Mouse (Mus musculus): ENCODE results near the gene Ado. TPM values are rescaled to one million over a fixed set of nuclear protein-coding genes. Genes with fewer than 3 reads are reported as not detected.

The Ado gene
- polyA plus RNA-seq, 1 experiment, result 39.3 TPM

- TF ChIP-seq POLR2A (IDR thresholded peaks at IDR 0.05; ENCODE audit: borderline replicate concordance, insufficient read depth, low read length), result no peak
- no peak for TF ChIP-seq CTCF (IDR thresholded peaks at IDR 0.05; ENCODE audit: borderline replicate concordance, insufficient read depth, low read depth, low read length)
- Histone ChIP-seq H3K4me3 (replicated peaks; ENCODE audit: insufficient read depth, low read depth, low read length) (no peak overlapping the region), H3K27me3 (ENCODE audit: control insufficient read depth, insufficient read depth, low read length) (no peaks in the 10 kb centered on the region), H3K27ac (ENCODE audit: insufficient read depth, low read length) (no peak overlapping the region), H3K4me1 (ENCODE audit: control insufficient read depth, insufficient read depth, low read length) (no peaks in the 10 kb centered on the region)
- WGBS, result 66% methylated on average over 7 of the region's 7 CpGs
- DNase-seq, result no peak
Observed at GRCm38 (mm10) chr10:67569539-67569938, 20.8 kb upstream of the Ado start.

DNA sequence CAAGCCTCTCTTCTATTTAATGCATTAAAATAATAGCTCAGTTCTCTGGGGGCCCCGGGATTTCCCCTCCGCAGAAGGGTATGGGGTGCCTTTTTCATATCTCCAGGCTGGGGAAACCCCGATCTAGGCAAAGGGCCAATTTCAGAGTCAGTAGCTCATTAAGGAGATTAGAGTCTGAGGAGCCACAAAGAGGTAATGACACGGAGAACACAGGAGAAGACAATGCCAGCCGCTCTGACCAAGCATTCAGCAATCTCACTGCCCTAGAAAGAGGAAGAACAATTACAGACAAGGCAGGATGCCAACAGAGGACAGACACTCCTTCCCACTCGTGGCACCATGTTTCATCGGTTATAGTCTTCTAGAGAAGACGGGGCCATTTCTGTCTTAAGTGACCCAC lies 17.3 kb upstream of the Ado start:
- no peak for DNase-seq
- H3K27me3 ChIP-seq (ENCODE audit: control insufficient read depth, insufficient read depth, low read length), result no peaks in the 10 kb centered on the region
- TF ChIP-seq CTCF (IDR thresholded peaks at IDR 0.05; ENCODE audit: borderline replicate concordance, insufficient read depth, low read depth, low read length), result no peak
- TF ChIP-seq POLR2A (IDR thresholded peaks at IDR 0.05; ENCODE audit: borderline replicate concordance, insufficient read depth, low read length), result no peak
- H3K4me1 ChIP-seq (ENCODE audit: control insufficient read depth, insufficient read depth, low read length), result no peaks in the 10 kb centered on the region
- 18% methylated on average over 8 of the region's 8 CpGs for WGBS
- H3K4me3 ChIP-seq (replicated peaks; ENCODE audit: insufficient read depth, low read depth, low read length), result no peak overlapping the region
- H3K27ac ChIP-seq (ENCODE audit: insufficient read depth, low read length), result no peak overlapping the region

GRCm38 (mm10) chr10:67564509-67564908 lies 15.8 kb upstream of the Ado start:
- Histone ChIP-seq H3K4me3 (replicated peaks; ENCODE audit: insufficient read depth, low read depth, low read length) (no peak overlapping the region), H3K4me1 (ENCODE audit: control insufficient read depth, insufficient read depth, low read length) (no peaks in the 10 kb centered on the region), H3K27me3 (ENCODE audit: control insufficient read depth, insufficient read depth, low read length) (no peaks in the 10 kb centered on the region), H3K27ac (ENCODE audit: insufficient read depth, low read length) (no peak overlapping the region)
- DNase-seq, result no peak
- 92% methylated on average over 7 of the region's 7 CpGs for WGBS
- no peak for TF ChIP-seq CTCF (IDR thresholded peaks at IDR 0.05; ENCODE audit: borderline replicate concordance, insufficient read depth, low read depth, low read length)

DNA sequence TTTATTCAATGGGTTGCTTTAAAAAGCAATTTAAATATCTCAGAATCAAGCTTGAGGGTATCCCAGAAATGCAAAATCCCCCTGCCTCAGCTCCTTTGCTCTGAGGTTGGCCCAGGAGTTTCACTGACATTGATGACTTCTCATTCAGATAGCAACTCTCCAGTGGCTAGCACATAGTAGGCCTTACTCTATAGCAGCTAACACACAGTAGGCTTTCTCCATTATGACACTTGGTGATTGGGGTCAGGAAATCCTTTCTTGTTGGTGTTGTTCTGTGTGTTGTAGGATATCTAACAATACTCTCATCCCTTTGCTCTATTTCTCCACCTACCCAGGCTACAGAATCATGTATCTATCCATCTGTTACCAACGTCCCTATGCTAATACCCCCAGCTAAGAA lies 12.4 kb upstream of the Ado start:
- no peak for DNase-seq
- TF ChIP-seq POLR2A (IDR thresholded peaks at IDR 0.05; ENCODE audit: borderline replicate concordance, insufficient read depth, low read length), result no peak
- TF ChIP-seq CTCF (IDR thresholded peaks at IDR 0.05; ENCODE audit: borderline replicate concordance, insufficient read depth, low read depth, low read length), result no peak
- Histone ChIP-seq H3K4me1 (ENCODE audit: control insufficient read depth, insufficient read depth, low read length) (no peaks in the 10 kb centered on the region), H3K27me3 (ENCODE audit: control insufficient read depth, insufficient read depth, low read length) (no peaks in the 10 kb centered on the region), H3K4me3 (replicated peaks; ENCODE audit: insufficient read depth, low read depth, low read length) (no peak overlapping the region), H3K27ac (ENCODE audit: insufficient read depth, low read length) (no peak overlapping the region)
- WGBS, result 67% methylated on average over 1 of the region's 1 CpGs

DNA sequence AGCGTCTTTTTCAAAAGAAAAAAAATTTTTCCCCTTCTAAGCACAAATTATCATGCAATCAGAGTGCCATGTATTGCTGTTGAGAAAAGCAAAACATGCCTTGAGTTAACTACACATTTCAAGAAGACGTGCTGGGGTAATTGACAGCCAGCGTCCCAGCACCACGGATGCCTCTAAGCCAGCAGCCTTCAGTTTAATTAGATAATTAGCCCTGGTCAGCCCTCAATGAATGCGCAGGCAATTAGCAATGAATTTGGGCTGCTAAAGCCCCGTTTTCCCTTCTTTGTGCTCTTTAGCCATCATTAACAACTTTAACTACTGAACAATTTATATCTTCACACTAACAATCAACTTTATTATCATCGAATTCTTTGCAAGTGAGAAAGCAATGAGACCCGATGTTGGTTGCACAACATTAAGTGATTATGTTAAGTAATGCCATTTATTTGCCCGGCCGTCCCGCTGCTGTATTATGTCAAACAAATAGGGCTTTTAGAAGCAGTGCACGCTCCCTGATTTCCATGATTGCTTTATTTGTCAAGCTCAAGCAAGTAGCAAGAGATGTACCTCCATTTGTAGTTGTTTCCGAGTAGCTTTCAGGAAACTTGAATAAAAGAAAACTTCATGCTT lies 11.1 kb upstream of the Ado start:
- DNase-seq, result no peak
- 51% methylated on average over 13 of the region's 13 CpGs for WGBS
- H3K4me3 ChIP-seq (replicated peaks; ENCODE audit: insufficient read depth, low read depth, low read length), result no peak overlapping the region
- H3K27ac ChIP-seq (ENCODE audit: insufficient read depth, low read length), result no peak overlapping the region
- H3K27me3 ChIP-seq (ENCODE audit: control insufficient read depth, insufficient read depth, low read length), result no peaks in the 10 kb centered on the region
- no peaks in the 10 kb centered on the region for H3K4me1 ChIP-seq (ENCODE audit: control insufficient read depth, insufficient read depth, low read length)
- TF ChIP-seq POLR2A (IDR thresholded peaks at IDR 0.05; ENCODE audit: borderline replicate concordance, insufficient read depth, low read length), result no peak
- TF ChIP-seq CTCF (IDR thresholded peaks at IDR 0.05; ENCODE audit: borderline replicate concordance, insufficient read depth, low read depth, low read length), result no peak

DNA sequence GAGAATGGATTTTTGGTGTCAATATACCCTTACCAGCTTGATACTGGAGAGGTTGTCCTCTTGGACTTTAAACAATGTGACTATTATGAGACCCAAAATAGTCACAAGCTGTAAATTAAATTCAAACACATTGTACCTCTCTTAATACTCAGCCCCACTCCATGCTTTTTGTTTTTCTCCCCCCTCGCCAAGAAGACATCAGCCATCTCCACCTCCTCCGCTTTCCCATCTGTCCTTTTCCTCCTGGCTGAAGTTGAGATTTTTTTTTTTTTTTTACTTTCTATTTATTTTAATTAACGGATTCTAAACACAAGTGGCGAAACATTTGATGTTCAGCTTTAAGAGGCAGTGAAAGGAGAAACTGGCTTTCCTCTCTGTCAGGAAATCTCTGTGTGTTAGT lies 9.3 kb upstream of the Ado start:
- no peak for TF ChIP-seq CTCF (IDR thresholded peaks at IDR 0.05; ENCODE audit: borderline replicate concordance, insufficient read depth, low read depth, low read length)
- no peak for TF ChIP-seq POLR2A (IDR thresholded peaks at IDR 0.05; ENCODE audit: borderline replicate concordance, insufficient read depth, low read length)
- Histone ChIP-seq H3K4me1 (ENCODE audit: control insufficient read depth, insufficient read depth, low read length) (no peaks in the 10 kb centered on the region), H3K27ac (ENCODE audit: insufficient read depth, low read length) (no peak overlapping the region), H3K27me3 (ENCODE audit: control insufficient read depth, insufficient read depth, low read length) (no peaks in the 10 kb centered on the region), H3K4me3 (replicated peaks; ENCODE audit: insufficient read depth, low read depth, low read length) (no peak overlapping the region)
- 49% methylated on average over 4 of the region's 4 CpGs for WGBS
- no peak for DNase-seq

GRCm38 (mm10) chr10:67548261-67548854 lies 397 bp downstream of the Ado start:
- Histone ChIP-seq H3K4me1 (ENCODE audit: control insufficient read depth, insufficient read depth, low read length) (no peaks in the 10 kb centered on the region; the same call in 1 of the 2 replicates), H3K27ac (ENCODE audit: insufficient read depth, low read length) (peak overlapping the region; percentile 99), H3K4me3 (replicated peaks; ENCODE audit: insufficient read depth, low read depth, low read length) (peak overlapping the region; percentile 99), H3K27me3 (ENCODE audit: control insufficient read depth, insufficient read depth, low read length) (no peaks in the 10 kb centered on the region)
- under 1% methylated on average over 72 of the region's 73 CpGs for WGBS
- DNase-seq, result no peak
- TF ChIP-seq CTCF (IDR thresholded peaks at IDR 0.05; ENCODE audit: borderline replicate concordance, insufficient read depth, low read depth, low read length) (no peak), POLR2A (IDR thresholded peaks at IDR 0.05; ENCODE audit: borderline replicate concordance, insufficient read depth, low read length) (no peak)

- DNase-seq, result peak in 1 of 2 experiments; percentile 32
- no peak for TF ChIP-seq POLR2A (IDR thresholded peaks at IDR 0.05; ENCODE audit: borderline replicate concordance, insufficient read depth, low read length)
- TF ChIP-seq CTCF (IDR thresholded peaks at IDR 0.05; ENCODE audit: borderline replicate concordance, insufficient read depth, low read depth, low read length), result no peak
- Histone ChIP-seq H3K4me3 (replicated peaks; ENCODE audit: insufficient read depth, low read depth, low read length) (peak overlapping the region; percentile 99), H3K4me1 (ENCODE audit: control insufficient read depth, insufficient read depth, low read length) (no peaks in the 10 kb centered on the region; the same call in 1 of the 2 replicates), H3K27ac (ENCODE audit: insufficient read depth, low read length) (no peak overlapping the region), H3K27me3 (ENCODE audit: control insufficient read depth, insufficient read depth, low read length) (no peaks in the 10 kb centered on the region)
- WGBS, result 2% methylated on average over 20 of the region's 20 CpGs
Observed at GRCm38 (mm10) chr10:67547850-67548260, 900 bp downstream of the Ado start.
